Mouse (Mus musculus) CD8-positive naive resting alpha-beta T cell, adult 2 months (primary cell): ENCODE data around the gene Cmtm6.
A peak's percentile ranks its signal among the peaks of the same experiment; 100 is the strongest.
"Not testable (repeated sequence)": the region's sequence is repeated elsewhere in the genome, so short reads cannot be mapped to it uniquely, and the experiment has no call there.

ENCODE experiments used
- DNase-seq, 2 experiments: peaks; one replicate each; pipeline ENCODE4 v3.0.0; 2022; ENCODE audit warnings: low read depth in 2 of 2, low spot score in 2 of 2

The Cmtm6 gene

DNA sequence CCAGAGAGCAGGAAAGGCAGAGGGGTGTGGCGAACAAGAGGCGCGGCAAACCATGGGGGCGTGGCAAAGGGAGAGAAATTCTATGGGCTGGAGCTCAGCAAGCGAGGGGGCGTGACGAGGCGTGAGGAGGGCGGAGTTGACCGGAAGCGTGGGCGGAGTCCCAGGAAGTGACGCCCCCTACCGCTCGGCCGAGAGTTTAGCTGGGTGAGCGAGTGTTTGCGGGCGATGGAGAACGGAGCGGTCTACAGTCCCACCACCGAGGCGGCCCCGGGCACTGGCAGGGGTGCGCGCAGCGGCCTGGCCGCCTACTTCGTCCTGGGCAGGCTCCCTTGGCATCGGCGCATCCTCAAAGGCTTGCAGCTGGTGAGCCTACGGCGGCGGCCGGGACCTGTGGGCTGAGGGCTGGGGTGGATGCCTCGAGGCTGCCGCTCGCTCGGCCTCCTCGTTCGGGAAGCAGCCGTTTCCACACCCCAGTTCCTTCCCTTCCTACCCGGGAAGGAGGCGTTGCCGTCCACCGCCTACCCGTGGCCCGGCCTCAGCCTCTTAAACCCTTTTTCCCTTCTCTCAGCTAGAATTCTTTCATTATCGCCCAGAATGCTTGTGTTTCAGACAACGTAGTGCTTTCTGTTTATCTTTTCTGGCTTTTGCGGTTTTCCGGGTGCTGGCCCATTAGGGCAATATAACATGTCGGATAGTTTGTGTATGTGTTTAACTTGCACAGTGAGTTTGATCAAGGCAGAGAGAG, at the start of gene Cmtm6:
TSS of gene Cmtm6 (plus strand) at position 106 of the 745 bp plus-strand sequence.
- peak; percentile 97 to 98 for DNase-seq

DNA sequence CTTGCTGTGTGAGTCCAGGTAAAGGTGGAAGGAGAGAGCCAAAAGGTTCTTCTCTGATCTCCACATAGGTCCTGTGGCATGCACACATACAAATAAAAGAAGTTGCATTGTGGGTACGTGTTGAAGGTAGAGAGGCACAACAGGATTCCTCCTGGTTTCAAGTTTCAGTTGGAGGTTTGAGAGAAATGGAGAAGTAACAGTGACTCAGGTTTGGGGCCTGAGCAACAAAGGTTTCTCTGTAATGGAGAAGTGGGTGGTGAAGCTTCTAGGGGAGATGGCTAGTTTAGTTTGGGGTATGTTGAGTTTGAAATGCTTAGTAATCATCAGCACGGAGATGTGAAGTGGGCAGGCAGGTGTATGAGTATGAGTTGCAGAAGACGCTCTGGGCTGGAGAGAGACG, 48.7 kb upstream of the Cmtm6 start:
- no peak for DNase-seq

DNA sequence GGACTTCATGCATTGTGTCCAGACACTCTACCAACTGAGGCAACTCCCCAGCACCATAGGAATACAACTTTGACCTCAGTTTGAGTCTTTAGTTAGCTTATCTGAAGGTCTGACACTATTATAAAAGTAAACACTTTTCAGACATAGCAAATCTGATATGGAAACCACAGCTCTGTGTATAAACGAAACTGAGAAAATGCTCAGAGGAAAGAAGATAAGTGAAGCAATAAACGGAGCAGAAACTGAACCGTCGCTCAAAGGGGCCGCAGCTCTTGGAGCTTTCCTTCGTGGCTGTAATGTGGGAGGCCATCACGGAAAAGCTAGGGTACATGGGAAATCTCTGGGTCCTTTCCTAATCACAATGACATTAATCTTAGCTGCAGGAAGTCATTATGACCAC, 44.7 kb upstream of the Cmtm6 start:
- no peak for DNase-seq

DNA sequence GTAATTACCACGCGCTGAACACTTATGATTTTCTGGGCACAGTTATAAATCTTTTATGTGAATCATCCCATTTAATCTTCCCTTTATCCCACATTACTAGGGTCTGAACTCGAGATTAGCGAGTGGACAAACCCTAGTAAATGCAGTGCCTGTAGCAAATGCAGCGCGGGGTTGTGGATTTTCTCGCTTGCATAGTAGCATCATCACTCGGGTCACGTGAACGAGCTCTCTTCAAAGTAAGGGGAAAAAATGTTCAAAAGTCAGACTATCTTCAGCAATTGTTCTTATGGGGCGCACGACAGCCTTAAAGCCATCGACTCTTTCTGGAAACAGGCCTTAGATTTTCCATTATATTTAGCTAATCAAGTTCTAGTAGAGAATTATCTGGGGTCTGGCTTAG, 43.3 kb upstream of the Cmtm6 start:
- no peak for DNase-seq

DNA sequence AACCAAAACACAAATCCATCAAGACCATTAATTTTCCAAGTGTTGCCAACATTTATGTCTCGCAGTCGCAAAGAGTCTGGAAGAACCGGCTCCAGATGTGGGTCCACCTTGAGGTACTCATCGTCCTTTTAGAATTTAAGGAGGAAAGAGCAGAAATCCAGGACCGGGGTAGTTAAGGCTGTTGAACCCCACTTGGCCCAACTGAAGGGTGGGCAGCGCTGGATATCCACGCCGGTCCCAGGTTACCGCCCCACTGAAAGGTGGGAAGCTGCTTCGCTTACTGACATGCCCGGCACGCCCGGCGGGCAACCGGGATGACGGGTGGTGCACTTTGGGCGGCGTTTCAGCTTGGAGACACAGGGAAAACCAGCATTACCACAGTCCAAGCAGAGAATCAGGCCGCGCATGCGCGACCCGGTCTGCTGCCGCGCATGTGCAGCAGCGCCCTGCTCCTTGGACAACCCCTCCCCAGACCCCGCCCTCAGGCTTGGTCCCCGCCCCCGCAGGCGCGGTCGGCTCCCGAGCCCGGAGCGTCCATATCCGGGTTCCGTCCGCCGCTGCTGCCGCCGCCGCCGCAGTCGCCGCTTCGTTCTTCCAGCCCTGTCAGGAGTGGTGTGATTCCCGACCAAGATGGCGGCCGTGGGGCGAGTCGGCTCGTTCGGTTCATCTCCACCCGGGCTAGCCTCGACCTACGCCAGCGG, 42.5 kb upstream of the Cmtm6 start, which contains the start of gene Dync1li1:
TSS of gene Dync1li1 (plus strand) at position 539 of the 701 bp plus-strand sequence.
- peak; percentile 93 to 94 for DNase-seq

- DNase-seq, result no peak
Observed at GRCm38 (mm10) chr9:114688953-114689407, 41.9 kb upstream of the Cmtm6 start.

DNA sequence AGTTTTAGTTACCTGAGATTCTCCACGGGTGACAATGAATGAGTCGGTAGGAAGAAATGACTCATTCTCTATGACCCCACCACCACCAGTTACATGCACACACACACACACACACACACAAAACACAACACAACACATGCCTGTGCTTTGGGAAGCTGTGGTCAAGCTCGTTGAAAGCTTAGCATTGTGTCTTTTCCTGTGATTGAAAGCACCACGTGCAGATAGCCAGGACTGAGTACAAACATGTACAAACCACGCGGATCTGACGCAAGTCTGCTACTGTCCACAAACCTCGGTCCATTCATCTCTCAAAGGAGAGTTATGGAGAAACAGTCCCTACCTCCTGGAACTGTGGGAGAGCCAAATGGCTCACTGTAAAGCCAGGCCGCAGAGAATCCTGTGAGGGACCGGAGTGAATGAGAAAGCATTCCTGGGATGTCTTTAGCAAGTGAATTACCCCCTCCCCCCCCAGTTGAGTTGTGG, 40.8 kb upstream of the Cmtm6 start:
- DNase-seq, result no peak

- no peak for DNase-seq
Observed at GRCm38 (mm10) chr9:114691112-114691511, 39.8 kb upstream of the Cmtm6 start.

DNA sequence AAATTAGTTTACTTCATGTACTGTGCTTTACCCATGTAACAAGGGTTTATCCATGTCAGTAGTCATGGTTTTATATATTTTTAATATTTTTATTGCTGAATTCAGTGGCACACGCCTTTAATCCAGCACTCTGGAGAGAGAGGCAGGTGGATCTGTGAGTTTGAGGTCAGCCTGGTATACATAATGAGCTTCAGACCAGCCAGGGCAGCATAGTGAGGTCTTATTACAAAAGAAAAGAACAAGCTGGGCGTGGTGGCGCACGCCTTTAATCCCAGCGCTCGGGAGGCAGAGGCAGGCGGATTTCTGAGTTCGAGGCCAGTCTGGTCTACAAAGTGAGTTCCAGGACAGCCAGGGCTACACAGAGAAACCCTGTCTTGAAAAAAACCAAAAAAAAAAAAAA, 35.3 kb upstream of the Cmtm6 start:
- DNase-seq, result not testable (repeated sequence)

GRCm38 (mm10) chr9:114697072-114697471, 33.8 kb upstream of the Cmtm6 start:
- no peak for DNase-seq

GRCm38 (mm10) chr9:114697926-114698325, 33.0 kb upstream of the Cmtm6 start:
- no peak for DNase-seq

- DNase-seq, result no peak
Observed at GRCm38 (mm10) chr9:114699262-114699661, 31.7 kb upstream of the Cmtm6 start.

DNA sequence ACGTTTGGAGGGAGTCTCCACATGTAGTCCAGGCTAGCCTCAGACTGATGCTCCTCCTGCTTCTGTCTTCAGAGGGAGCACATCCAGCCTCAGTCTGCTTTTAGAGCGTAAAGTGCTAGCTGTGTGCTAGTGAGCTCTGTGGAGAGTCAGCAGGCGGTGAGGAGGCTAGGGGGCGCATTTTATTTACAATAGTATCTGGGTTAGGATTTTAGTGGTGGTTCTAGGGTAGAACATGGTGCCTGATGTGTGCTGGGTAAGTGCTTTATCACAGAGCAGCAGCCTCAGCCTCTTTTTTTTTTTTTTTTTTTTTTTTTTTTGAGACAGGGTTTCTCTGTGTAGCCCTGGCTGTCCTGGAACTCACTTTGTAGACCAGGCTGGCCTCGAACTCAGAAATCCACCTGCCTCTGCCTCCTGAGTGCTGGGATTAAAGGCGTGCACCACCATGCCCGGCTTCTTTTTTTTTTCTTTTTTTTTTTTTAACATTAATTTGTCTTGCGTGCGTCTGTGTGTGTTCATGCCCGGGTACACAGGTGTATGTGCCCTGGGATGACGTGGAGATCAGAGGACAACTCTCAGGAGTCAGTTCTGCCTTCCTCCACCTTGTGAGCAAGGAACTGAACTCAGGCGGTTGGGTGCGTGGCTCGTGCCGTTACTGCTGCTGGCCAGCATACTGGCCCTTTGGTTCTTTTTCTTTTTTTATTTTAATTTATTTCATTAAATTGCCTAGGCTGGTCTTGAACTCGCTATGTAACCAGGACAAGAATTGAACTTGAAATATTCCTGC, 30.8 kb upstream of the Cmtm6 start:
- DNase-seq, result no peak

- DNase-seq, result no peak
Observed at GRCm38 (mm10) chr9:114701031-114701430, 29.9 kb upstream of the Cmtm6 start.

- DNase-seq, result no peak
Observed at GRCm38 (mm10) chr9:114701921-114702320, 29.0 kb upstream of the Cmtm6 start.

DNA sequence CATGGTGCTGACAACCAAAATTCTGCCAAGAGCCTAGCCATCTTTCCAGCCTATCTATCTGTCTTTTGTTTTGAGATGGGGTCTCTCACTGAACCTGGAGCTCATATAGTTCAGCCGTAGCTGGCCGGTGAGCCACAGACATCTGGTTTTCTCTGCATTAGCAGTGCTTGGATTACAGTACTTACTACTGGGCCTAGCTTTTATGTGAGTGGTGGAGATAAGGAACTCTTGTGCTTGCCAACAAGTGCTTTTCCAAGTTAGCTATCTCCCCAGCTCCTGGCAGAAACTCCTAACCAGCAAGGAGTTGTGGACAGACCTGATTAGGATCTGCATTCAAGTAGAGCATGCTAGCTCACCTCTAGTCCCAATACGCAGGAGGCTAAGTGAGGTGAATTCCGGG, 23.1 kb upstream of the Cmtm6 start:
- DNase-seq, result no peak

DNA sequence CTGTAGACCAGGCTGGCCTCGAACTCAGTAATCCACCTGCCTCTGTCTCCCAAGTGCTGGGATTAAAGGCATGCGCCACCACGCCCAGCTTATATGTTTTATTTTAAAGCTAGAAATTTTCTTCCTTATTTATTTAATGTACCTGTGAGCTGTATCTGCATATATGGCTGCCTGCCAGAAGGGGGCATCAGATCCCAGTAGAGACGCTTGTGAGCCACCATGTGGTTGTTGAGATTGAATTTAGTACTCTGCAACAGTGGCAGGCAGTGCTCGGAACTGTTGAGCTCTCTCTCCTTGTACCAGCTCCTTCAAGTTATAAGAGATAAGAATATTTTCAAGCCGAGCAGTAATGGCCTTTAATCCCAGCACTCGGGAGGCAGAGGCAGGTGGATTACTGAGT, 20.6 kb upstream of the Cmtm6 start:
- DNase-seq, result peak in 1 of 2 experiments; percentile 53

GRCm38 (mm10) chr9:114713481-114713880, 17.4 kb upstream of the Cmtm6 start:
- DNase-seq, result no peak

DNA sequence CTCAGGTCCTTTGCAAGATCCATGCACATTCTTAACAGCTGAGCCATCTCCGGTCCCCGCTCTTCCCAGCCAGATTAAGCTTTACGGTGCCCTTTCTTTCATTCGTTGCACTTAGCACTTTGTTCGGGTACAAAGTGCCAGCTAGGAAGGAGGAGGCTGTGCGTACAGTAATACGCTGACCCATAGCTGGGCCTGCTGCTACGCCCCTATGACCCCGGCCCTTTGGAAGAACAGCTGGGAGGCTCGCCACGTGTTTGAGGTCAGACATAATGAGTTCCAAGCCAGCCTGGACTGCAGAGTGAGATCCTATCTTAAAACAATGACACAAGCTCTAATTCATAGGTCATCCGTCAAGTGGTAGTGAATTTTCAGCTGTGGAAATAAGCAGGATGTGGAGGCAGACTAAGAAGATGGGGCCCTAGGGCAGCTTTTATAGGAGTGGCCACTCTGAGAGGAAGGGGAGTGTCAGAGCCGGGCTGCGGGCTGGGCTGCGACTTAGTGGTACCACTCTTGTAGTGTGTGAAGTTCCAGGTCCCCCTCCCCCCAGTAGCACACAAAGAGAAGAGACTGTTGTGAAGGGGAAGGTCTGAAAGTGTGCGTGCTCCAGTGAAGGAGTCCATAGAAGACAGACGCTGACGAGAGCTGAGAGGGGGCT, 14.1 kb upstream of the Cmtm6 start:
- no peak for DNase-seq

DNA sequence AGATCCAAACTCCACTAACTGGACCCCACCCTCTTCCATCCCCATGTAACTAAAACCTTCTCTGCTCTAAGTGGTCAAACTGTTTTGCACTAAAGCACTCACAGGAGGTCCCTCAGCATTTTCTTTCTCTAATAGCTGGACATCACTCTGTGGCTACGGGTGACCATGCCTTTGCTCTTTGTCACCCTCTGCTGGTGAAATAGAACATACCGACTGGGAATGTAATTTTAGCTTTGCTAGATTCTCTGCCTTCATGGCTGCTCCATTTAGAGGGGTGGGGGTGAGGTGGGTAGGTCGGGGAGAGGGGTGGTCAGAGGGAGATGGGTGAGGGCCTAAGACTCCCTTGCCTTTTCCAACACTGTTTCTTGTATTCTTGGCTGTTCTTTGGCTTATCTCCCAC, 3.6 kb upstream of the Cmtm6 start:
- no peak for DNase-seq

- not testable (repeated sequence) for DNase-seq
Observed at GRCm38 (mm10) chr9:114728432-114728831, 2.5 kb upstream of the Cmtm6 start.
